Mouse (Mus musculus) stomach, postnatal 0 days (tissue): ENCODE results near the gene Mogs.

Source experiments
- CTCF ChIP-seq: IDR thresholded peaks from 2 replicates; pipeline ENCODE4 v1.5.1; 2016; ENCODE audit warnings: antibody characterized with exemption, low read depth, mild to moderate bottlenecking, moderate library complexity
- EP300 ChIP-seq: optimal IDR thresholded peaks from 2 replicates; pipeline ENCODE3; 2016; ENCODE audit warnings: antibody characterized with exemption

DNA sequence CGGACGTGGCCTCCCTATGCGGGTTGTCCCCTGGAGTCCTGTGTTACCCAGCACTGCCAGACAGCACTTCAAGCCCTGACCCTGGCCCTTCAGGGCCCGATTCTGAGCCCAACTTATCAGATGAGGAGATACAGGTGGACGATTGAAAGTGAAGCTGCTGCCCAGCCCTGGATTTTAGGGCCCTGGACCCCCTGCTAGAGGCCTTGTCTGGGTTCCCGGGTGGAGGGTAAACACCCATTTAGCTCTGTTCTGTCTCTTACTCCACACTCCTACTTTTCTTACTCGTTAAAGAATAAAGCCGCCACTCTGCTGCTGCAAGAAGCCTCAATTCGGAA is 27.4 kb upstream of the Mogs start:
- TF ChIP-seq EP300 (no peak), CTCF (no peak)
